8 mouse cellular contexts compared by ENCODE assay signal in genomic region chr3:97158611-97159508, GRCm38 (mm10). TPM values are rescaled to one million over a fixed set of nuclear protein-coding genes. Genes with fewer than 3 reads are reported as not detected.
DNase-seq lines count a peak whose midpoint lies in the region; ATAC-seq lines count a peak whose summit lies in the region.

Gene Acp6 (plus strand): TSS chr3:97158777.

- peak within 1 kb of the TSS; percentile 79 for H3K4me2 ChIP-seq in forebrain, embryonic 11.5 days (ENCODE audit: low read depth, low read length, severe bottlenecking)
- peak within 1 kb of the TSS; percentile 88 for H3K4me2 ChIP-seq in heart, embryonic 16.5 days (ENCODE audit: low read depth, low read length)
- peak within 1 kb of the TSS; percentile 84 for H3K4me2 ChIP-seq in liver, embryonic 15.5 days
- peak within 1 kb of the TSS; percentile 86 for H3K4me2 ChIP-seq in neural tube, embryonic 12.5 days (replicated peaks)

- DNase-seq in CD8-positive naive resting alpha-beta T cell, adult 2 months (ENCODE audit: low read depth in 2 of 2, low spot score in 2 of 2) = peak; percentile 73 to 84
- peak; percentile 84 for DNase-seq in c-Kit-positive CD71-negative TER-119-negative erythroid progenitor cells, embryonic 14.5 days (ENCODE audit: low read depth)
- DNase-seq in forebrain, embryonic 11.5 days (ENCODE audit: low spot score) = peak; percentile 92
- peak; percentile 94 to 97 for DNase-seq in kidney, postnatal 36 days
- DNase-seq in telencephalon, adult 2 months (ENCODE audit: low read depth, low spot score) = peak; percentile 95

- no peaks in the 10 kb centered on the region for H3K4me1 ChIP-seq in forebrain, embryonic 11.5 days (replicated peaks; ENCODE audit: control insufficient read depth, insufficient read depth, low read length)
- H3K4me1 ChIP-seq in heart, embryonic 16.5 days (ENCODE audit: control insufficient read depth, insufficient read depth, low read length) = peaks cover 13% of the 10 kb centered on the region
- peaks cover 17% of the 10 kb centered on the region for H3K4me1 ChIP-seq in liver, embryonic 15.5 days (replicated peaks)
- H3K4me1 ChIP-seq in neural tube, embryonic 12.5 days = peaks cover 15% of the 10 kb centered on the region

- no peaks in the 10 kb centered on the region; the same call in 1 of the 2 replicates for H3K36me3 ChIP-seq in forebrain, embryonic 11.5 days (ENCODE audit: control insufficient read depth, insufficient read depth, low read length)
- H3K36me3 ChIP-seq in heart, embryonic 16.5 days (ENCODE audit: control insufficient read depth, insufficient read depth) = 0 out of 2 replicates have a peak, but pooled peaks cover 3% of the 10 kb centered on the region
- no peaks in the 10 kb centered on the region for H3K36me3 ChIP-seq in liver, embryonic 15.5 days (replicated peaks)
- H3K36me3 ChIP-seq in neural tube, embryonic 12.5 days = no peaks in the 10 kb centered on the region

- ATAC-seq in forebrain, embryonic 11.5 days (replicated peaks; ENCODE audit: low FRiP score) = peak; percentile 94
- peak; percentile 94 for ATAC-seq in heart, embryonic 16.5 days (replicated peaks; ENCODE audit: extremely low read depth, insufficient read depth, low FRiP score)
- ATAC-seq in liver, embryonic 15.5 days (ENCODE audit: insufficient read depth) = peak; percentile 90
- ATAC-seq in neural tube, embryonic 12.5 days (ENCODE audit: low FRiP score, low read depth) = peak; percentile 96

- no peaks in the 10 kb centered on the region for H3K27me3 ChIP-seq in forebrain, embryonic 11.5 days (ENCODE audit: control insufficient read depth, insufficient read depth, low read length)
- no peaks in the 10 kb centered on the region for H3K27me3 ChIP-seq in heart, embryonic 16.5 days (ENCODE audit: control insufficient read depth, insufficient read depth, low read length)
- no peaks in the 10 kb centered on the region for H3K27me3 ChIP-seq in liver, embryonic 15.5 days
- no peaks in the 10 kb centered on the region for H3K27me3 ChIP-seq in neural tube, embryonic 12.5 days (replicated peaks)

- under 1% methylated on average over 54 of the region's 54 CpGs for WGBS in forebrain, embryonic 11.5 days
- under 1% methylated on average over 53 of the region's 54 CpGs for WGBS in heart, embryonic 16.5 days
- WGBS in liver, embryonic 15.5 days (ENCODE audit: insufficient replicate concordance) = under 1% methylated on average over 54 of the region's 54 CpGs
- WGBS in neural tube, embryonic 12.5 days = under 1% methylated on average over 54 of the region's 54 CpGs

- H3K9ac ChIP-seq in forebrain, embryonic 11.5 days (ENCODE audit: low read length) = peak within 1 kb of the TSS; percentile 77
- peak within 1 kb of the TSS; percentile 86 for H3K9ac ChIP-seq in heart, embryonic 16.5 days (ENCODE audit: low read length)
- H3K9ac ChIP-seq in liver, embryonic 15.5 days = peak within 1 kb of the TSS; percentile 78
- H3K9ac ChIP-seq in neural tube, embryonic 12.5 days = peak within 1 kb of the TSS; percentile 73

- peak within 1 kb of the TSS; percentile 55 for H3K27ac ChIP-seq in forebrain, embryonic 11.5 days (ENCODE audit: low read depth, low read length)
- H3K27ac ChIP-seq in heart, embryonic 16.5 days (ENCODE audit: low read length) = peak within 1 kb of the TSS; percentile 85
- peak within 1 kb of the TSS; percentile 76 for H3K27ac ChIP-seq in liver, embryonic 15.5 days (replicated peaks)
- H3K27ac ChIP-seq in neural tube, embryonic 12.5 days = peak within 1 kb of the TSS; percentile 50; the same call in 1 of the 2 replicates

- no peaks in the 10 kb centered on the region for H3K9me3 ChIP-seq in forebrain, embryonic 11.5 days (ENCODE audit: control insufficient read depth, low read length)
- H3K9me3 ChIP-seq in heart, embryonic 16.5 days (replicated peaks; ENCODE audit: control insufficient read depth, low read length) = no peaks in the 10 kb centered on the region
- H3K9me3 ChIP-seq in liver, embryonic 15.5 days (replicated peaks) = no peaks in the 10 kb centered on the region
- no peaks in the 10 kb centered on the region for H3K9me3 ChIP-seq in neural tube, embryonic 12.5 days

- H3K4me3 ChIP-seq in forebrain, embryonic 11.5 days (ENCODE audit: low read depth, low read length) = peak within 1 kb of the TSS; percentile 73
- H3K4me3 ChIP-seq in heart, embryonic 16.5 days (ENCODE audit: low read length) = peak within 1 kb of the TSS; percentile 72
- H3K4me3 ChIP-seq in liver, embryonic 15.5 days (replicated peaks) = peak within 1 kb of the TSS; percentile 78
- H3K4me3 ChIP-seq in neural tube, embryonic 12.5 days = peak within 1 kb of the TSS; percentile 73

RNA-seq across cellular contexts. Expression of gene Acp6, which starts in this region (rescaled TPM):
- polyA plus RNA-seq in forebrain, embryonic 11.5 days (2014; fragmentation: Nextera tagmentation; extraction: Ambion mirVana) = 29.8 and 36.1 TPM in 2 replicates
- polyA plus RNA-seq in heart, embryonic 16.5 days (2015; fragmentation: Nextera tagmentation; extraction: Ambion mirVana) = 59.0 and 60.4 TPM in 2 replicates
- polyA plus RNA-seq in liver, embryonic 15.5 days (2015; fragmentation: Nextera tagmentation; extraction: Ambion mirVana) = 16.9 and 17.3 TPM in 2 replicates
- polyA plus RNA-seq in neural tube, embryonic 12.5 days (2016; fragmentation: Nextera tagmentation; extraction: Ambion mirVana) = 18.0 and 24.9 TPM in 2 replicates

Comparison
In these comparisons a context has a peak if more than half of its experiments do, and no peak if none do; other contexts are left out.
1. Peak in every context shown above with its lines: DNase-seq, ATAC-seq, H3K4me3 ChIP-seq and H3K27ac ChIP-seq.